Mouse (Mus musculus) liver, postnatal 0 days (tissue): ENCODE data around the gene Rcbtb2. TPM values are rescaled to one million over a fixed set of nuclear protein-coding genes. Genes with fewer than 3 reads are reported as not detected.
A peak's percentile ranks its signal among the peaks of the same experiment; 100 is the strongest.

Experiments
- ATAC-seq: fragments of 200-750 bp; cut with Nextera tagmentation; 2 replicates; pipeline ENCODE4 v1.8.0; 2017; ENCODE audit warnings: mild to moderate bottlenecking, moderate library complexity
- DNase-seq: peaks from one replicate; pipeline ENCODE4 v3.0.0-alpha.2; 2016
- H3K27ac ChIP-seq: fragments of 300-500 bp; sonication (generic); 2 replicates; pipeline ENCODE4 v1.5.1; 2014; ENCODE audit warnings: antibody characterized with exemption, moderate library complexity, mild to moderate bottlenecking, low read depth
- H3K27me3 ChIP-seq: fragments of 300-500 bp; sonication (generic); 2 replicates; pipeline ENCODE4 v1.6.1; 2014; ENCODE audit warnings: low read length, control low read depth, mixed read lengths; ENCODE audit not compliant: insufficient read depth
- H3K36me3 ChIP-seq: fragments of 300-500 bp; sonication (generic); replicated peaks from 2 replicates; pipeline ENCODE4 v1.6.1; 2014; ENCODE audit warnings: mild to moderate bottlenecking, control low read depth, low read length, moderate library complexity, mixed read lengths; ENCODE audit not compliant: insufficient read depth
- H3K4me1 ChIP-seq: fragments of 300-500 bp; sonication (generic); 2 replicates; pipeline ENCODE4 v1.6.1; 2014; ENCODE audit warnings: antibody characterized with exemption, mild to moderate bottlenecking, control low read depth; ENCODE audit not compliant: insufficient read depth
- H3K4me2 ChIP-seq: fragments of 300-500 bp; sonication (generic); 2 replicates; pipeline ENCODE4 v1.6.1; 2014; ENCODE audit warnings: low read depth, mild to moderate bottlenecking, low read length, moderate library complexity, mixed read lengths
- H3K4me3 ChIP-seq: fragments of 300-500 bp; sonication (generic); 2 replicates; pipeline ENCODE4 v1.5.1; 2014; ENCODE audit warnings: low read depth, low read length
- H3K9ac ChIP-seq: fragments of 300-500 bp; sonication (generic); replicated peaks from 2 replicates; pipeline ENCODE4 v1.6.1; 2014; ENCODE audit warnings: mild to moderate bottlenecking, moderate library complexity
- H3K9me3 ChIP-seq: fragments of 300-500 bp; sonication (generic); 2 replicates; pipeline ENCODE4 v1.6.1; 2016; ENCODE audit warnings: mild to moderate bottlenecking, control low read depth, low read length, mixed read lengths
- CTCF ChIP-seq: sonication (generic); IDR thresholded peaks from 2 replicates; pipeline ENCODE4 v1.5.1; 2016; ENCODE audit warnings: antibody characterized with exemption, low read depth
- EP300 ChIP-seq: IDR thresholded peaks from 2 replicates; pipeline ENCODE4 v1.6.1; 2016; ENCODE audit warnings: antibody characterized with exemption, low read depth, mild to moderate bottlenecking
- WGBS: fragments of 180-500 bp; shearing (Covaris S2); extraction: QIAGEN DNeasy Blood & Tissue Kit; methylation state at CpG from one replicate; pipeline ENCODE4 v1.1.7; 2014; ENCODE audit not compliant: insufficient replicate concordance; 5-methylcytosine and 5-hydroxymethylcytosine counted together
- polyA plus RNA-seq: library from polyadenylated mRNA; unstranded; fragments of >200 nt; fragmentation: Nextera tagmentation; extraction: Ambion mirVana; gene quantifications from 2 replicates; pipeline ENCODE4 v1.2.1, GENCODE M21; 2015

The Rcbtb2 gene
- polyA plus RNA-seq, 1 experiment from 2014 or later: 29.9 TPM

DNA sequence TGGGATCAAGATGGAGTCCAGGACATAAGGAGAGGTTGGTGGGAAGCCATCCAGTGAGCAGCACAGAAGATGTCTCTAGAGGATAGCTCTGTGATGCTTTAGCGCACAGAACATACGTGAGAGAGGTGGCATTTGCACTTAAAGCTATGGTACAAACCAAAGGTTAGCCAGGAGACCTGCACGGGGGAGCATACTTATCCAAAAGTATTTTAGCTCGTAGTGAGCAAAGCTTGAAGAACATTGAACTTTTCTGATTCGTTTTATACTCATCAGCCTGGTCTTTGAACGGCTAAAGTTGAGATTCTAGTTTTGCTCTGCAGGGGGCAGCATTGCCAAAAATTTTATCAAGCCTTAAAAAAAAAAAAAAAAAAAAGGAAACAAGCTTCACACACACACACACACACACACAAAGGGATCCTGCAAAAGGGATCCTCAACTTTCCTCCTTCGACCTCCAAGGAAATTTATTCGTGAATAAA lies 16.6 kb upstream of the Rcbtb2 start:
- Histone ChIP-seq H3K9me3 (no peaks in the 10 kb centered on the region), H3K4me3 (0 out of 2 replicates have a peak overlapping the region, but pooled peaks have one; percentile 15), H3K27me3 (no peaks in the 10 kb centered on the region), H3K4me1 (peaks cover 8% of the 10 kb centered on the region), H3K9ac (no peak overlapping the region), H3K4me2 (peak overlapping the region; percentile 56), H3K36me3 (no peaks in the 10 kb centered on the region), H3K27ac (peak overlapping the region; percentile 80; the same call in 1 of the 2 replicates)
- WGBS: 13% methylated on average over 8 of the region's 8 CpGs
- TF ChIP-seq CTCF (peak; percentile 62), EP300 (no peak)
- ATAC-seq: peak; percentile 20; the same call in 1 of the 2 replicates
- peak; percentile 56 for DNase-seq

DNA sequence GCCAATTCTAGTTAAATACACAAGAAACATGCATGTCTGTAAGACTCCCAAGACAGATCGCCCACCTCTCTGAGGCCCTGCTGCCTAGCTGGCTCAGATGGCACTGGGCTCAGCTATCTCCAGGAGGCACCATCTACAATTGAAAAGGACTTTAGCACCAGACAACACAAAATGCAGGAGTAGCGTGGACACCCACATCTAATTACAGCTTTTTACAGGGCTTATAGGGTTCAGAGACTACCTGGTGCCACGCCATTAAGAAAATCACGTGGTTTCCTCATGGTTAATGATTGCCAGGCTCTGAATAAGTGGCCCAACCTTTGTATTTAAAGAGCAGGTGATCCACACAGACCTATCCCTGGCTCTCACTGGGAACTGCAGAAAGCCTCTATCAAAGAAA lies 15.9 kb upstream of the Rcbtb2 start:
- Histone ChIP-seq H3K36me3 (no peaks in the 10 kb centered on the region), H3K4me1 (peaks cover 8% of the 10 kb centered on the region), H3K9ac (no peak overlapping the region), H3K4me3 (0 out of 2 replicates have a peak overlapping the region, but pooled peaks have one; percentile 15), H3K27me3 (no peaks in the 10 kb centered on the region), H3K27ac (peak overlapping the region; percentile 80), H3K4me2 (peak overlapping the region; percentile 56), H3K9me3 (no peaks in the 10 kb centered on the region)
- peak; percentile 97 for ATAC-seq
- peak; percentile 36 for DNase-seq
- 46% methylated on average over 4 of the region's 4 CpGs for WGBS
- TF ChIP-seq CTCF: no peak
- no peak for TF ChIP-seq EP300

DNA sequence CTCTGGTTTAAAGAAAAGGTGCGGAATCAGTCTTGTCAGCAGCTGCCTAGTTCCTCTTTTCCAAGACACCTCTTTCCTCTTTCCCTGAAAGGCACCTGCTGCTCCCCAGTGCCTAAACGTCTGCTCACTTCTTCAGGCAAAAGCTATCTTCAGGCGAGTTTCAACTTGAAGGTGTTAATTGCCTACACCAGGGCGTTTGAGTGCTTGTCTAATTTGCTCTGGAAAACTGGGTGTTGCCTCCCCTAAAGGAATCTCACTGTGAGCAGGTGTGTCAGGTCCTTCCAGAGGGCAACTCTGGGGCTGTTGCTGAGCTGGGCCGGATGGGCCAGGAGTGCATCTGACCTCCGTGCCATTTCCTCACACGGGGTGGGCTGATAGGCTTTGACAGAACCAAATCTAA lies 15.5 kb upstream of the Rcbtb2 start:
- DNase-seq (peak; percentile 11), ATAC-seq (peak; percentile 44)
- 41% methylated on average over 7 of the region's 7 CpGs for WGBS
- no peak overlapping the region for H3K4me3 ChIP-seq
- no peaks in the 10 kb centered on the region for H3K9me3 ChIP-seq
- no peaks in the 10 kb centered on the region for H3K36me3 ChIP-seq
- H3K4me2 ChIP-seq: 0 out of 2 replicates have a peak overlapping the region, but pooled peaks have one; percentile 42
- H3K4me1 ChIP-seq: peaks cover 12% of the 10 kb centered on the region
- H3K27me3 ChIP-seq: no peaks in the 10 kb centered on the region
- TF ChIP-seq CTCF (no peak), EP300 (no peak)
- H3K9ac ChIP-seq: no peak overlapping the region
- peak overlapping the region; percentile 80; the same call in 1 of the 2 replicates for H3K27ac ChIP-seq

DNA sequence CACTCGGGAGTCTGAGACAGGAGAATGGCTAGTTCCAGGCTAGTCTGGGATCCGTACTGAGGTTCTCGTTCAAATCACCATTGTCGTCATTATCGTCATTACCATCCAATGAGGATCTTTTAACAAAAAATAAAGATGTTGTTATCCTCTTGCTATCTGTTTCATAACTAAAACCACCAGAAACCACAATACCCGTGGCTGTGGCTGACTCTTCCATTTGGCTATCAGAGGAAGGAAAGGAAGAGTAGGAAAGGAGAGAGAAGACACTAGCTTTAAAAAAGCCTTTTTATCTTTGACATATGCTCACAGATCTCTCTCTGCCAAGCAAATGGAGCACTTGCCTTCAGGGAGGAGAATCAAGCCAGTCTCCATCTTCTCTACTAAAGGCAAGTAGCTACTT lies 14.9 kb upstream of the Rcbtb2 start:
- ATAC-seq: no peak
- peak; percentile 1 for DNase-seq
- H3K4me1 ChIP-seq: peaks cover 12% of the 10 kb centered on the region
- no peaks in the 10 kb centered on the region for H3K36me3 ChIP-seq
- WGBS: 50% methylated on average over 6 of the region's 6 CpGs
- no peaks in the 10 kb centered on the region for H3K9me3 ChIP-seq
- H3K4me2 ChIP-seq: no peak overlapping the region
- no peak overlapping the region for H3K27ac ChIP-seq
- no peak overlapping the region for H3K9ac ChIP-seq
- H3K27me3 ChIP-seq: no peaks in the 10 kb centered on the region
- no peak for TF ChIP-seq EP300
- H3K4me3 ChIP-seq: no peak overlapping the region

DNA sequence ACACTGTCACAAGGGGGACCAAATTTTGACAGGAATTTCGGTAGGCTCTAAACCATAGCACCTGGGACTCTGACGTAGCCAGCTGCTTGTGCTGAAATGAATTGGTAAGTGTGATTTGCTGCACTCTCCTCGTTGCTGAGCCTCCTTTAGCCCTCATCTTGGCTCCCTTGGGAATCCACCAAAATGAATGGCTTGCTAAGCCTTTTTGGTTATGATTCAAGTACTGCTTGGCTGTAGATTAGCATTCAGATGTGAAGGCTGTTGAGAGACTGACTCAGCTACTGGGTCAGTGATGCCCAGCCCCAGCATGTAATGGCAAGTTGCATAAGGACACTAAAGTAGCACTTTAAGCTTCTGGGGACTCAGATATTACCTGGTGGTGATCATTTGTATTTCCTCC lies 12.2 kb upstream of the Rcbtb2 start:
- Histone ChIP-seq H3K27ac (no peak overlapping the region), H3K4me3 (no peak overlapping the region), H3K27me3 (no peaks in the 10 kb centered on the region), H3K4me2 (no peak overlapping the region), H3K4me1 (peaks cover 12% of the 10 kb centered on the region), H3K9ac (no peak overlapping the region), H3K36me3 (no peaks in the 10 kb centered on the region), H3K9me3 (no peaks in the 10 kb centered on the region)
- ATAC-seq: no peak
- WGBS: 62% methylated on average over 3 of the region's 3 CpGs
- DNase-seq: no peak
- TF ChIP-seq EP300 (no peak), CTCF (no peak)

DNA sequence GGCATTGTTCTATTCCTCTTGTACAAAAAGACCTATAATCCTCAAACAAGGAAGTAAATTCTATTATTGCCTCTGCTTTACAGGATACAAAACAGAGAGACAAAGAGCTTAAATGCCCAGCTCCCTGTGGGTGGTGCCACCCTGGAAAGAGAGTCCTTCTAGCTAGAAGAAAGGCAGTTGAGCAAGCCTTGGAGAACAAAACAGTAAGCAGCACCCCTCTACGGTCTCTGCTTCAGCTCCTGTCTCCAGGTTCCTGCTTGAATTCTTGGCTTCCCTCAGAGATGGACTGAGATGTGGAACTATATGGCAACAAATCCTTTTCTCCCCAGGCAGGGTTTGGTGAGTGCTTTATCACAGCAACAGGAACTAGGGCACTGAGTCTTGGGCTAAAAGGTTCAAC lies 11.7 kb upstream of the Rcbtb2 start:
- Histone ChIP-seq H3K27ac (no peak overlapping the region), H3K9ac (no peak overlapping the region), H3K36me3 (no peaks in the 10 kb centered on the region), H3K4me1 (peaks cover 12% of the 10 kb centered on the region), H3K4me2 (no peak overlapping the region), H3K4me3 (no peak overlapping the region), H3K9me3 (no peaks in the 10 kb centered on the region), H3K27me3 (no peaks in the 10 kb centered on the region)
- ATAC-seq (no peak), DNase-seq (no peak)
- 80% methylated on average over 1 of the region's 1 CpGs for WGBS
- no peak for TF ChIP-seq EP300
- no peak for TF ChIP-seq CTCF
